In the genomic region with DNA sequence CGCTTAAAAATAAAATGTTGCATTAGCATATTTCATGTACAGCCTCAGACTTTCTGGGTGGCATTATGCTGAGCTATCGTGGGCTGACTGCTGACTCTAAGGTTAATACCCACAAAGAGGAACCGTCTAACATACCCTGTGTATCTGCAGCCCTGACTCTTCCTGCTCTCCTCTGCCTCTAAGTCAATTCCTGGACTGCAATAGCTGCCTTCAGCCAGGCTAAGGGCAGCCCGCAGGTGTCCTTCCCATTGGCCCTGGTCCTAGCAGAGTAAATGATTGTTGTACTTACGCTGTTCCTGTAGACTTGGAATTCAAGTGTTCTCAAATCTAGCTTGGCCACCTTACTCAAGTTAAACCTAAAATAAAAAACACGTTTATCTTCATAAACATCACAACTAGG, we compare ENCODE assay signal across 23 mouse cellular contexts. TPM values are rescaled to one million over a fixed set of nuclear protein-coding genes. Genes with fewer than 3 reads are reported as not detected.
DNase-seq lines count a peak whose midpoint lies in the region; TF ChIP-seq lines count a peak whose summit lies in the region.
"Had no signal": no experiment of that assay in that cellular context is flagged by ENCODE, and none has a peak within 500 bp of the region (broad histone marks: within the 10 kb centered on the region; RNA-seq: fewer than 3 reads in every experiment).

No protein-coding gene starts in this region.

- no peaks in the 10 kb centered on the region for H3K27me3 ChIP-seq in kidney, adult 2 months (replicated peaks; ENCODE audit: control insufficient read depth, insufficient read depth, low read length)
- no peaks in the 10 kb centered on the region for H3K27me3 ChIP-seq in limb, embryonic 10.5 days (ENCODE audit: low read depth, poor library complexity, severe bottlenecking)
- H3K27me3 ChIP-seq: limb, embryonic 12.5 days; lung, embryonic 15.5 days; megakaryocyte, embryonic 14.5 days; midbrain, embryonic 15.5 days; neural tube, embryonic 15.5 days had no signal

- 69% methylated on average over 6 of the region's 6 CpGs for WGBS in kidney, adult 2 months
- WGBS in limb, embryonic 10.5 days: 95% methylated on average over 6 of the region's 6 CpGs

- no peak overlapping the region for H3K4me3 ChIP-seq in kidney, adult 2 months (ENCODE audit: insufficient read depth, low read depth, low read length)
- no peak overlapping the region for H3K4me3 ChIP-seq in limb, embryonic 10.5 days
- H3K4me3 ChIP-seq: erythroblast, embryonic 14.5 days; hindbrain, embryonic 10.5 days; limb, embryonic 12.5 days; lung, embryonic 15.5 days; megakaryocyte, embryonic 14.5 days; midbrain, embryonic 15.5 days; neural tube, embryonic 15.5 days had no signal

- peak; percentile 67 for DNase-seq in kidney, adult 2 months
- no peak for DNase-seq in kidney, postnatal 4 days
- peak; percentile 25 for DNase-seq in testis, postnatal 10 days (ENCODE audit: low spot score)
- no peak for DNase-seq in testis, postnatal 14 days (ENCODE audit: low spot score)
- DNase-seq in kidney, postnatal 36 days: peak; percentile 39 to 53
- DNase-seq in limb, embryonic 10.5 days (ENCODE audit: low spot score): no peak
- DNase-seq in frontal cortex, postnatal 14 days (ENCODE audit: low spot score in 2 of 2): no peak
- DNase-seq: adrenal gland, adult 8-10 months; B cell, adult 2 months; cerebellum, adult 11-12 months; cerebellum, adult 9-11 months; heart, postnatal 14 days; right cerebral cortex, postnatal 25 days; spleen, adult 18-20 months; thymus, adult 2 months; thymus, postnatal 36 days had no signal

- no peak for TF ChIP-seq POLR2A in kidney, adult 2 months (IDR thresholded peaks at IDR 0.05; ENCODE audit: low read depth, low read length)

- TF ChIP-seq CTCF in kidney, adult 2 months (conservative IDR thresholded peaks at IDR 0.05; ENCODE audit: insufficient read depth, insufficient read length, low read depth, low read length): no peak

- no peaks in the 10 kb centered on the region for H3K4me1 ChIP-seq in kidney, adult 2 months (ENCODE audit: control insufficient read depth, insufficient read depth, low read length)
- H3K4me1 ChIP-seq in limb, embryonic 10.5 days: no peaks in the 10 kb centered on the region
- H3K4me1 ChIP-seq: hindbrain, embryonic 10.5 days; limb, embryonic 12.5 days; lung, embryonic 15.5 days; midbrain, embryonic 15.5 days; neural tube, embryonic 15.5 days had no signal

- H3K36me3 ChIP-seq in kidney, adult 2 months (ENCODE audit: control insufficient read depth, insufficient read depth, low read length): peaks cover 3% of the 10 kb centered on the region
- peaks cover 92% of the 10 kb centered on the region for H3K36me3 ChIP-seq in limb, embryonic 10.5 days

- H3K27ac ChIP-seq in kidney, adult 2 months (ENCODE audit: insufficient read depth, low read depth, low read length): no peak overlapping the region
- H3K27ac ChIP-seq in limb, embryonic 10.5 days: no peak overlapping the region
- H3K27ac ChIP-seq: hindbrain, embryonic 10.5 days; limb, embryonic 12.5 days; lung, embryonic 15.5 days; midbrain, embryonic 15.5 days; neural tube, embryonic 15.5 days had no signal

- H3K9me3 ChIP-seq in limb, embryonic 10.5 days (replicated peaks): no peaks in the 10 kb centered on the region
- H3K9me3 ChIP-seq: hindbrain, embryonic 10.5 days; limb, embryonic 12.5 days; lung, embryonic 15.5 days; megakaryocyte, embryonic 14.5 days; midbrain, embryonic 15.5 days; neural tube, embryonic 15.5 days had no signal

RNA-seq across cellular contexts. Expression of gene Zap70, which starts 53.6 kb away (rescaled TPM):
- polyA plus RNA-seq in kidney, adult 2 months (2012; rRNA removed): 0.60 and 3.2 TPM in 2 replicates
- polyA plus RNA-seq in limb, embryonic 10.5 days (2016; fragmentation: Nextera tagmentation; extraction: Ambion mirVana): 0.36 TPM in 1 of 2 replicates, not detected in the other
- polyA plus RNA-seq: erythroblast, embryonic 14.5 days had no signal

Comparison
In these comparisons a context has a peak if more than half of its experiments do, and no peak if none do; other contexts are left out.
1. DNase-seq: peak in kidney, adult 2 months (single experiment), testis, postnatal 10 days (single experiment) and kidney, postnatal 36 days (2 of 2); none in kidney, postnatal 4 days (0 of 2), testis, postnatal 14 days (single experiment), limb, embryonic 10.5 days (single experiment) and frontal cortex, postnatal 14 days (0 of 2).